In genomic region chr11:119355443-119356385, GRCm38 (mm10) we compare ENCODE assay signal across 8 mouse cellular contexts. TPM values are rescaled to one million over a fixed set of nuclear protein-coding genes. Genes with fewer than 3 reads are reported as not detected.
DNase-seq lines count a peak whose midpoint lies in the region; ATAC-seq and TF ChIP-seq lines count a peak whose summit lies in the region.

Gene Sgsh (minus strand): TSS chr11:119355536.
Gene Slc26a11 (plus strand): TSS chr11:119355557.

- H3K9me3 ChIP-seq in E14TG2a.4 (ENCODE audit: low read length) = no peaks in the 10 kb centered on the region
- no peaks in the 10 kb centered on the region for H3K9me3 ChIP-seq in forebrain, embryonic 13.5 days (replicated peaks)
- no peaks in the 10 kb centered on the region for H3K9me3 ChIP-seq in heart, postnatal 0 days (replicated peaks; ENCODE audit: control insufficient read depth, low read length)
- no peaks in the 10 kb centered on the region for H3K9me3 ChIP-seq in liver, embryonic 15.5 days (replicated peaks)
- no peaks in the 10 kb centered on the region for H3K9me3 ChIP-seq in neural tube, embryonic 11.5 days (ENCODE audit: control insufficient read depth, low read length)
- H3K9me3 ChIP-seq in stomach, embryonic 16.5 days (replicated peaks; ENCODE audit: control insufficient read depth, low read length) = no peaks in the 10 kb centered on the region

- H3K36me3 ChIP-seq in E14TG2a.4 (ENCODE audit: insufficient read depth, low read length) = peaks cover 5% of the 10 kb centered on the region; the same call in 1 of the 2 replicates
- H3K36me3 ChIP-seq in forebrain, embryonic 13.5 days (ENCODE audit: poor library complexity, severe bottlenecking) = 0 out of 2 replicates have a peak, but pooled peaks cover 8% of the 10 kb centered on the region
- H3K36me3 ChIP-seq in heart, postnatal 0 days (replicated peaks; ENCODE audit: control insufficient read depth, insufficient read depth, low read length) = 0 out of 2 replicates have a peak, but pooled peaks cover 9% of the 10 kb centered on the region
- H3K36me3 ChIP-seq in liver, embryonic 15.5 days (replicated peaks) = no peaks in the 10 kb centered on the region
- no peaks in the 10 kb centered on the region for H3K36me3 ChIP-seq in neural tube, embryonic 11.5 days (ENCODE audit: control insufficient read depth, insufficient read depth, low read length)
- H3K36me3 ChIP-seq in stomach, embryonic 16.5 days (ENCODE audit: control insufficient read depth, insufficient read depth, low read length) = peaks cover 3% of the 10 kb centered on the region; the same call in 1 of the 2 replicates

- TF ChIP-seq EP300 in heart, postnatal 0 days (IDR thresholded peaks at IDR 0.05; ENCODE audit: low read depth) = no peak

- peak; percentile 85; the same call in 1 of the 2 replicates for ATAC-seq in cerebellum, adult (ENCODE audit: insufficient number of reproducible peaks, low FRiP score, low TSS enrichment)
- ATAC-seq in forebrain, embryonic 13.5 days = peak; percentile 94
- ATAC-seq in heart, postnatal 0 days (ENCODE audit: insufficient read depth, low read depth) = peak; percentile 96
- ATAC-seq in liver, embryonic 15.5 days (ENCODE audit: insufficient read depth) = peak; percentile 83
- ATAC-seq in neural tube, embryonic 11.5 days (ENCODE audit: insufficient read depth, low FRiP score, low TSS enrichment) = peak; percentile 96
- peak; percentile 94 for ATAC-seq in stomach, embryonic 16.5 days (ENCODE audit: insufficient read depth, low FRiP score)

- peak within 1 kb of the TSS; percentile 82 for H3K4me2 ChIP-seq in forebrain, embryonic 13.5 days
- H3K4me2 ChIP-seq in heart, postnatal 0 days (ENCODE audit: low read depth, low read length) = peak within 1 kb of the TSS; percentile 96
- H3K4me2 ChIP-seq in liver, embryonic 15.5 days = peak within 1 kb of the TSS; percentile 93
- H3K4me2 ChIP-seq in neural tube, embryonic 11.5 days (ENCODE audit: low read depth) = peak within 1 kb of the TSS; percentile 89
- peak within 1 kb of the TSS; percentile 79 for H3K4me2 ChIP-seq in stomach, embryonic 16.5 days (ENCODE audit: low read depth, low read length)

- H3K4me3 ChIP-seq in E14TG2a.4 (replicated peaks; ENCODE audit: low read length) = peak within 1 kb of the TSS; percentile 84
- peak within 1 kb of the TSS; percentile 67 for H3K4me3 ChIP-seq in forebrain, embryonic 13.5 days
- peak within 1 kb of the TSS; percentile 87 for H3K4me3 ChIP-seq in heart, postnatal 0 days (ENCODE audit: low read depth, low read length)
- peak within 1 kb of the TSS; percentile 70 for H3K4me3 ChIP-seq in liver, embryonic 15.5 days (replicated peaks)
- H3K4me3 ChIP-seq in neural tube, embryonic 11.5 days (ENCODE audit: low read depth, low read length) = peak within 1 kb of the TSS; percentile 46
- peak within 1 kb of the TSS; percentile 79 for H3K4me3 ChIP-seq in stomach, embryonic 16.5 days (replicated peaks; ENCODE audit: low read length)

- H3K4me1 ChIP-seq in E14TG2a.4 (replicated peaks; ENCODE audit: low read depth, low read length) = peaks cover 35% of the 10 kb centered on the region
- H3K4me1 ChIP-seq in forebrain, embryonic 13.5 days = peaks cover 17% of the 10 kb centered on the region
- H3K4me1 ChIP-seq in heart, postnatal 0 days (ENCODE audit: control insufficient read depth, insufficient read depth) = peaks cover 15% of the 10 kb centered on the region
- peaks cover 25% of the 10 kb centered on the region for H3K4me1 ChIP-seq in liver, embryonic 15.5 days (replicated peaks)
- H3K4me1 ChIP-seq in neural tube, embryonic 11.5 days (ENCODE audit: control insufficient read depth, insufficient read depth, low read length) = peaks cover 10% of the 10 kb centered on the region; the same call in 1 of the 2 replicates
- H3K4me1 ChIP-seq in stomach, embryonic 16.5 days (ENCODE audit: control insufficient read depth, insufficient read depth, low read length) = peaks cover 13% of the 10 kb centered on the region

- peak within 1 kb of the TSS; percentile 44 for H3K27ac ChIP-seq in forebrain, embryonic 13.5 days
- H3K27ac ChIP-seq in heart, postnatal 0 days (ENCODE audit: low read depth) = peak within 1 kb of the TSS; percentile 88
- peak within 1 kb of the TSS; percentile 78 for H3K27ac ChIP-seq in liver, embryonic 15.5 days (replicated peaks)
- no peak within 1 kb of the TSS for H3K27ac ChIP-seq in neural tube, embryonic 11.5 days (ENCODE audit: low read depth, low read length)
- peak within 1 kb of the TSS; percentile 75 for H3K27ac ChIP-seq in stomach, embryonic 16.5 days (ENCODE audit: low read length)

- H3K27me3 ChIP-seq in E14TG2a.4 (ENCODE audit: insufficient read depth, low read length) = peaks cover 38% of the 10 kb centered on the region
- H3K27me3 ChIP-seq in forebrain, embryonic 13.5 days = no peaks in the 10 kb centered on the region
- no peaks in the 10 kb centered on the region for H3K27me3 ChIP-seq in heart, postnatal 0 days (ENCODE audit: control insufficient read depth, insufficient read depth, low read length)
- H3K27me3 ChIP-seq in liver, embryonic 15.5 days = peaks cover 6% of the 10 kb centered on the region; the same call in 1 of the 2 replicates
- H3K27me3 ChIP-seq in neural tube, embryonic 11.5 days (ENCODE audit: control insufficient read depth, insufficient read depth, low read length) = no peaks in the 10 kb centered on the region
- H3K27me3 ChIP-seq in stomach, embryonic 16.5 days (ENCODE audit: control insufficient read depth, insufficient read depth, low read length) = no peaks in the 10 kb centered on the region

- peak within 1 kb of the TSS; percentile 71 for H3K9ac ChIP-seq in forebrain, embryonic 13.5 days
- peak within 1 kb of the TSS; percentile 68 for H3K9ac ChIP-seq in heart, postnatal 0 days (replicated peaks; ENCODE audit: low read depth, low read length)
- H3K9ac ChIP-seq in liver, embryonic 15.5 days = peak within 1 kb of the TSS; percentile 61
- H3K9ac ChIP-seq in neural tube, embryonic 11.5 days (ENCODE audit: low read length) = peak within 1 kb of the TSS; percentile 73
- H3K9ac ChIP-seq in stomach, embryonic 16.5 days (ENCODE audit: low read length) = peak within 1 kb of the TSS; percentile 71

- TF ChIP-seq CTCF in E14TG2a.4 (conservative IDR thresholded peaks at IDR 0.05; ENCODE audit: low read length) = no peak
- TF ChIP-seq CTCF in heart, postnatal 0 days (IDR thresholded peaks at IDR 0.05; ENCODE audit: low read depth) = no peak

- DNase-seq in heart, postnatal 0 days (ENCODE audit: low spot score) = peak; percentile 77
- peak; percentile 94 to 98 for DNase-seq in kidney, postnatal 36 days
- peak; percentile 87 for DNase-seq in neural tube, embryonic 11.5 days (ENCODE audit: low spot score)

- WGBS in forebrain, embryonic 13.5 days = 2% methylated on average over 35 of the region's 40 CpGs
- WGBS in heart, postnatal 0 days = under 1% methylated on average over 40 of the region's 40 CpGs
- WGBS in liver, embryonic 15.5 days (ENCODE audit: insufficient replicate concordance) = 3% methylated on average over 39 of the region's 40 CpGs
- 1% methylated on average over 30 of the region's 40 CpGs for whole genome bisulfite sequencing in neural tube, embryonic 11.5 days
- WGBS in stomach, embryonic 16.5 days = 2% methylated on average over 40 of the region's 40 CpGs

RNA-seq across cellular contexts. Expression of gene Sgsh, which starts in this region (rescaled TPM):
- polyA plus RNA-seq in forebrain, embryonic 13.5 days (2015; fragmentation: Nextera tagmentation; extraction: Ambion mirVana) = 4.6 and 4.7 TPM in 2 replicates
- total RNA-seq in heart, postnatal 0 days (2014; rRNA removed; ENCODE audit: low replicate concordance) = 3.1 and 14.8 TPM in 2 replicates
- polyA plus RNA-seq in heart, postnatal 0 days (2015; fragmentation: Nextera tagmentation; extraction: Ambion mirVana) = 4.7 and 6.5 TPM in 2 replicates
- polyA plus RNA-seq in liver, embryonic 15.5 days (2015; fragmentation: Nextera tagmentation; extraction: Ambion mirVana) = 1.9 and 2.3 TPM in 2 replicates
- 5.2 and 6.7 TPM in 2 replicates for polyA plus RNA-seq in neural tube, embryonic 11.5 days (2014; fragmentation: Nextera tagmentation; extraction: Ambion mirVana)
- 6.7 and 7.5 TPM in 2 replicates for polyA plus RNA-seq in stomach, embryonic 16.5 days (2015; fragmentation: Nextera tagmentation; extraction: Ambion mirVana)

RNA-seq across cellular contexts. Expression of gene Slc26a11, which starts in this region (rescaled TPM):
- 4.6 and 4.9 TPM in 2 replicates for polyA plus RNA-seq in forebrain, embryonic 13.5 days (2015; fragmentation: Nextera tagmentation; extraction: Ambion mirVana)
- 4.0 and 4.4 TPM in 2 replicates for total RNA-seq in heart, postnatal 0 days (2014; rRNA removed; ENCODE audit: low replicate concordance)
- polyA plus RNA-seq in heart, postnatal 0 days (2015; fragmentation: Nextera tagmentation; extraction: Ambion mirVana) = 5.2 and 7.0 TPM in 2 replicates
- 1.6 and 2.6 TPM in 2 replicates for polyA plus RNA-seq in liver, embryonic 15.5 days (2015; fragmentation: Nextera tagmentation; extraction: Ambion mirVana)
- 4.3 and 5.2 TPM in 2 replicates for polyA plus RNA-seq in neural tube, embryonic 11.5 days (2014; fragmentation: Nextera tagmentation; extraction: Ambion mirVana)
- polyA plus RNA-seq in stomach, embryonic 16.5 days (2015; fragmentation: Nextera tagmentation; extraction: Ambion mirVana) = 9.9 and 10.5 TPM in 2 replicates
